Mouse (Mus musculus) G1E-ER4 (cell line): Measurements from ENCODE around the gene Miox. TPM values are rescaled to one million over a fixed set of nuclear protein-coding genes. Genes with fewer than 3 reads are reported as not detected.

ENCODE experiments used
- GATA1 ChIP-seq: IDR thresholded peaks from one replicate; pipeline ENCODE4 v1.8.0; 2012; ENCODE audit warnings: low read length, inconsistent platforms
- polyA plus RNA-seq: library from polyadenylated mRNA; stranded (reverse); fragments of >175 nt; gene quantifications from 2 replicates; pipeline ENCODE4 v1.2.3, GENCODE M21; 2012

Gene Miox
- polyA plus RNA-seq, 1 experiment, result not detected

- no peak for TF ChIP-seq GATA1
Measured at GRCm38 (mm10) chr15:89308406-89309139, 25.6 kb upstream of the Miox start.

- no peak for TF ChIP-seq GATA1
Measured at GRCm38 (mm10) chr15:89309962-89310498, 24.2 kb upstream of the Miox start.

- no peak for TF ChIP-seq GATA1
Measured at GRCm38 (mm10) chr15:89313359-89313758, 20.8 kb upstream of the Miox start.

- no peak for TF ChIP-seq GATA1
Measured at GRCm38 (mm10) chr15:89314107-89314506, 20.1 kb upstream of the Miox start.

- no peak for TF ChIP-seq GATA1
Measured at GRCm38 (mm10) chr15:89314511-89315189, 19.5 kb upstream of the Miox start.

- no peak for TF ChIP-seq GATA1
Measured at GRCm38 (mm10) chr15:89315190-89315731, 18.9 kb upstream of the Miox start, which contains the start of gene Sbf1. Gene Sbf1, minus strand, starts transcription at chr15:89315311.

GRCm38 (mm10) chr15:89316146-89316545, 18.1 kb upstream of the Miox start:
- TF ChIP-seq GATA1, result no peak

- peak; percentile 24 for TF ChIP-seq GATA1
Measured at GRCm38 (mm10) chr15:89321264-89321663, 12.9 kb upstream of the Miox start.

- no peak for TF ChIP-seq GATA1
Measured at GRCm38 (mm10) chr15:89322670-89323522, 11.3 kb upstream of the Miox start, which contains the start of gene Adm2. Gene Adm2, plus strand, starts transcription at chr15:89322720.

- no peak for TF ChIP-seq GATA1
Measured at GRCm38 (mm10) chr15:89323656-89324055, 10.5 kb upstream of the Miox start.

GRCm38 (mm10) chr15:89326441-89326840, 7.8 kb upstream of the Miox start:
- no peak for TF ChIP-seq GATA1

- no peak for TF ChIP-seq GATA1
Measured at GRCm38 (mm10) chr15:89334774-89335537, 758 bp downstream of the Miox start.

GRCm38 (mm10) chr15:89336422-89336821, 2.2 kb downstream of the Miox start:
- no peak for TF ChIP-seq GATA1

- no peak for TF ChIP-seq GATA1
Measured at GRCm38 (mm10) chr15:89339696-89340095, 5.5 kb downstream of the Miox start.

GRCm38 (mm10) chr15:89340136-89340535, 5.9 kb downstream of the Miox start:
- no peak for TF ChIP-seq GATA1
